Mouse (Mus musculus): ENCODE data around the gene Eif1.
"Not testable (repeated sequence)": the region's sequence is repeated elsewhere in the genome, so short reads cannot be mapped to it uniquely, and the experiment has no call there.

DNA sequence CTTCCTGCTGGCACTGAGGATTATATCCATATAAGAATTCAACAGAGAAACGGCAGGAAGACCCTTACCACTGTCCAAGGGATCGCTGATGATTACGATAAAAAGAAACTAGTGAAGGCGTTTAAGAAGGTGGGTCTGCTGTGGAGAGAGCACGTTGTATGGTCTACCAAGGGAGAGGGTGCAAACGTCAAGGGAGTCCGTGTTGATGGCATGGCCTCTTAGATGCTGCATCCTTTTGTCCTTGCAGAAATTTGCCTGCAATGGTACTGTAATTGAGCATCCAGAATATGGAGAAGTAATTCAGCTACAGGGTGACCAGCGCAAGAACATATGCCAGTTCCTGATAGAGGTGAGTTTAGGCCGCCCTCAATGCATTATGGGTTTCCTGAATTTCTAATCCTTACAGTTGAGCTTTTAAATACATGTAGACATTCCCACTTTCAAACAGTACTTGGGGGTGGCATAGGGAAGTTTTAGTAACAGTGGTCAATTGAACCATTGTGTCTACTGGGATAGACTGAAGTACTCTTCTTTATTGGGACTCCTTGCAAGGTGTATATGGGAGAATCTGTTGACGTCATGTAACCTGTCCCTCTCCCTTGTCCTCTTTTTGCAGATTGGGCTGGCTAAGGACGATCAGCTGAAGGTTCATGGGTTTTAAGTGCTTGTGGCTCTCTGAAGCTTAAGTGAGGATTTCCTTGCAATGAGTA, 1.2 kb downstream of the Eif1 start:
- not testable (repeated sequence) for TF ChIP-seq CTCF, POLR2A (IDR thresholded peaks at IDR 0.05; ENCODE audit: extremely low read depth, insufficient read depth, low read length)
